Mouse (Mus musculus) forebrain, postnatal 0 days (tissue): Measurements from ENCODE around the gene Wee1. TPM values are rescaled to one million over a fixed set of nuclear protein-coding genes. Genes with fewer than 3 reads are reported as not detected.
"Not testable (repeated sequence)": the region's sequence is repeated elsewhere in the genome, so short reads cannot be mapped to it uniquely, and the experiment has no call there.

Experiments
- ATAC-seq: fragments of 200-750 bp; cut with Nextera tagmentation; 2 replicates; pipeline ENCODE4 v1.8.0; 2017; ENCODE audit warnings: mild to moderate bottlenecking, moderate library complexity
- DNase-seq: peaks from one replicate; pipeline ENCODE4 v3.0.0-alpha.2; 2015
- H3K27ac ChIP-seq: fragments of 300-500 bp; sonication (generic); 2 replicates; pipeline ENCODE4 v1.5.1; 2014; ENCODE audit warnings: low read depth, mild to moderate bottlenecking, antibody characterized with exemption, low read length, moderate library complexity, mixed read lengths
- H3K27me3 ChIP-seq: fragments of 300-500 bp; sonication (generic); 2 replicates; pipeline ENCODE4 v1.6.1; 2014; ENCODE audit warnings: mild to moderate bottlenecking, low read length, mixed read lengths; ENCODE audit not compliant: insufficient read depth
- H3K36me3 ChIP-seq: fragments of 300-500 bp; sonication (generic); 2 replicates; pipeline ENCODE4 v1.6.1; 2014; ENCODE audit warnings: mild to moderate bottlenecking, moderate library complexity; ENCODE audit not compliant: insufficient read depth
- H3K4me1 ChIP-seq: fragments of 300-500 bp; sonication (generic); 2 replicates; pipeline ENCODE4 v1.6.1; 2014; ENCODE audit warnings: antibody characterized with exemption; ENCODE audit not compliant: insufficient read depth
- H3K4me2 ChIP-seq: fragments of 300-500 bp; sonication (generic); 2 replicates; pipeline ENCODE4 v1.6.1; 2014; ENCODE audit warnings: low read depth, mild to moderate bottlenecking, moderate library complexity
- H3K4me3 ChIP-seq: fragments of 300-500 bp; sonication (generic); 2 replicates; pipeline ENCODE4 v1.5.1; 2014; ENCODE audit warnings: low read depth, low read length, mixed read lengths
- H3K9ac ChIP-seq: fragments of 300-500 bp; sonication (generic); 2 replicates; pipeline ENCODE4 v1.6.1; 2014; ENCODE audit warnings: mild to moderate bottlenecking
- H3K9me3 ChIP-seq: fragments of 300-500 bp; sonication (generic); 2 replicates; pipeline ENCODE4 v1.6.1; 2016; ENCODE audit warnings: low read length
- CTCF ChIP-seq: sonication (generic); IDR thresholded peaks from 2 replicates; pipeline ENCODE4 v1.5.1; 2016; ENCODE audit warnings: antibody characterized with exemption, control low read depth, low read depth
- WGBS: fragments of 180-500 bp; shearing (Covaris S2); extraction: QIAGEN DNeasy Blood & Tissue Kit; methylation state at CpG from one replicate; pipeline ENCODE4 v1.1.7; 2014; 5-methylcytosine and 5-hydroxymethylcytosine counted together
- polyA plus RNA-seq: library from polyadenylated mRNA; unstranded; fragments of >200 nt; fragmentation: Nextera tagmentation; extraction: Ambion mirVana; gene quantifications from 2 replicates; pipeline ENCODE4 v1.2.1, GENCODE M21; 2015
- total RNA-seq: library from RNA; depleted of rRNA; stranded (reverse); fragments of >200 nt; gene quantifications from 2 replicates; pipeline ENCODE4 v1.2.3, GENCODE M21; 2014

Gene Wee1
- total and polyA plus RNA-seq, 2 experiments from 2014 or later, result 4.4 to 5.8 TPM

GRCm38 (mm10) chr7:110152891-110153290 is 31.0 kb downstream of the Wee1 start:
- WGBS, result 90% methylated on average over 5 of the region's 5 CpGs
- no peak for ATAC-seq
- H3K9ac ChIP-seq, result no peak overlapping the region
- no peak for TF ChIP-seq CTCF
- no peaks in the 10 kb centered on the region for H3K36me3 ChIP-seq
- H3K27me3 ChIP-seq, result no peaks in the 10 kb centered on the region
- H3K4me3 ChIP-seq, result no peak overlapping the region
- no peak overlapping the region for H3K27ac ChIP-seq
- no peaks in the 10 kb centered on the region for H3K4me1 ChIP-seq
- no peak for DNase-seq
- no peaks in the 10 kb centered on the region for H3K9me3 ChIP-seq
- H3K4me2 ChIP-seq, result no peak overlapping the region

GRCm38 (mm10) chr7:110156712-110157260 is 34.9 kb downstream of the Wee1 start:
- Histone ChIP-seq H3K9me3 (no peaks in the 10 kb centered on the region), H3K27ac (no peak overlapping the region), H3K4me3 (no peak overlapping the region), H3K27me3 (no peaks in the 10 kb centered on the region), H3K4me2 (no peak overlapping the region), H3K9ac (no peak overlapping the region), H3K36me3 (no peaks in the 10 kb centered on the region), H3K4me1 (no peaks in the 10 kb centered on the region)
- 48% methylated on average over 4 of the region's 4 CpGs for WGBS
- no peak for DNase-seq
- no peak for TF ChIP-seq CTCF
- no peak for ATAC-seq

- no peaks in the 10 kb centered on the region for H3K36me3 ChIP-seq
- 74% methylated on average over 7 of the region's 7 CpGs for WGBS
- ATAC-seq (no peak), DNase-seq (no peak)
- H3K9me3 ChIP-seq, result no peaks in the 10 kb centered on the region
- H3K9ac ChIP-seq, result no peak overlapping the region
- H3K4me2 ChIP-seq, result no peak overlapping the region
- no peak overlapping the region for H3K27ac ChIP-seq
- H3K4me3 ChIP-seq, result no peak overlapping the region
- no peaks in the 10 kb centered on the region for H3K27me3 ChIP-seq
- TF ChIP-seq CTCF, result no peak
- H3K4me1 ChIP-seq, result no peaks in the 10 kb centered on the region
Measured at GRCm38 (mm10) chr7:110157261-110157910, 35.5 kb downstream of the Wee1 start.

- Histone ChIP-seq H3K27me3 (no peaks in the 10 kb centered on the region), H3K9ac (no peak overlapping the region), H3K4me1 (no peaks in the 10 kb centered on the region), H3K9me3 (no peaks in the 10 kb centered on the region), H3K27ac (no peak overlapping the region), H3K4me2 (no peak overlapping the region), H3K4me3 (no peak overlapping the region), H3K36me3 (no peaks in the 10 kb centered on the region)
- WGBS, result 70% methylated on average over 3 of the region's 3 CpGs
- no peak for TF ChIP-seq CTCF
- DNase-seq (no peak), ATAC-seq (no peak)
Measured at GRCm38 (mm10) chr7:110158073-110158472, 36.2 kb downstream of the Wee1 start.

GRCm38 (mm10) chr7:110160109-110160508 is 38.3 kb downstream of the Wee1 start:
- not testable (repeated sequence) for H3K4me3 ChIP-seq, H3K27ac ChIP-seq, H3K4me2 ChIP-seq, H3K9me3 ChIP-seq, H3K36me3 ChIP-seq, H3K9ac ChIP-seq, ATAC-seq, H3K27me3 ChIP-seq, H3K4me1 ChIP-seq, DNase-seq

- no peak overlapping the region for H3K4me3 ChIP-seq
- H3K27me3 ChIP-seq, result no peaks in the 10 kb centered on the region
- no peak overlapping the region for H3K9ac ChIP-seq
- no peak for DNase-seq
- no peak overlapping the region for H3K4me2 ChIP-seq
- no peak for ATAC-seq
- H3K36me3 ChIP-seq, result no peaks in the 10 kb centered on the region
- no peak for TF ChIP-seq CTCF
- H3K9me3 ChIP-seq, result no peaks in the 10 kb centered on the region
- H3K4me1 ChIP-seq, result no peaks in the 10 kb centered on the region
- no peak overlapping the region for H3K27ac ChIP-seq
Measured at GRCm38 (mm10) chr7:110160601-110161000, 38.8 kb downstream of the Wee1 start.

GRCm38 (mm10) chr7:110163024-110163423 is 41.2 kb downstream of the Wee1 start:
- H3K27ac ChIP-seq, result no peak overlapping the region
- WGBS, result 87% methylated on average over 6 of the region's 6 CpGs
- no peak overlapping the region for H3K4me2 ChIP-seq
- no peaks in the 10 kb centered on the region for H3K36me3 ChIP-seq
- no peak for DNase-seq
- no peaks in the 10 kb centered on the region for H3K4me1 ChIP-seq
- no peaks in the 10 kb centered on the region for H3K9me3 ChIP-seq
- no peak for ATAC-seq
- no peak overlapping the region for H3K9ac ChIP-seq
- TF ChIP-seq CTCF, result no peak
- H3K4me3 ChIP-seq, result no peak overlapping the region
- H3K27me3 ChIP-seq, result no peaks in the 10 kb centered on the region
